Comparison of ENCODE assay signal across 10 mouse cellular contexts in genomic region chr17:27120561-27121024, GRCm38 (mm10). TPM values are rescaled to one million over a fixed set of nuclear protein-coding genes. Genes with fewer than 3 reads are reported as not detected.
DNase-seq lines count a peak whose midpoint lies in the region; ATAC-seq and TF ChIP-seq lines count a peak whose summit lies in the region.
"Had no signal": no experiment of that assay in that cellular context is flagged by ENCODE, and none has a peak within 500 bp of the region (broad histone marks: within the 10 kb centered on the region; RNA-seq: fewer than 3 reads in every experiment).

No protein-coding gene starts in this region.

- H3K4me1 ChIP-seq in hindbrain, embryonic 14.5 days (replicated peaks; ENCODE audit: control insufficient read depth, insufficient read depth, low read length) = peaks cover 14% of the 10 kb centered on the region
- H3K4me1 ChIP-seq in stomach, postnatal 0 days (replicated peaks; ENCODE audit: control insufficient read depth, insufficient read depth) = 0 out of 2 replicates have a peak, but pooled peaks cover 2% of the 10 kb centered on the region

- H3K27ac ChIP-seq in hindbrain, embryonic 14.5 days = no peak overlapping the region
- no peak overlapping the region for H3K27ac ChIP-seq in stomach, postnatal 0 days (replicated peaks)

- no peak for TF ChIP-seq POLR2A in myocyte (IDR thresholded peaks at IDR 0.05; ENCODE audit: insufficient read length, low read depth)

- no peak overlapping the region for H3K4me3 ChIP-seq in hindbrain, embryonic 14.5 days (replicated peaks; ENCODE audit: low read length)
- H3K4me3 ChIP-seq in myocyte = no peak overlapping the region
- H3K4me3 ChIP-seq in stomach, postnatal 0 days (ENCODE audit: low read depth, low read length) = no peak overlapping the region
- H3K4me3 ChIP-seq: liver, embryonic 13.5 days had no signal

- peaks cover 26% of the 10 kb centered on the region for H3K36me3 ChIP-seq in hindbrain, embryonic 14.5 days (replicated peaks; ENCODE audit: control insufficient read depth, insufficient read depth)
- peaks cover 24% of the 10 kb centered on the region for H3K36me3 ChIP-seq in myocyte (ENCODE audit: control insufficient read depth, insufficient read depth)
- H3K36me3 ChIP-seq in stomach, postnatal 0 days (ENCODE audit: control insufficient read depth, insufficient read depth, low read length) = peaks cover 23% of the 10 kb centered on the region

- 0 out of 2 replicates have a peak overlapping the region, but pooled peaks have one; percentile 3 for H3K9ac ChIP-seq in hindbrain, embryonic 14.5 days
- no peak overlapping the region; the same call in 1 of the 2 replicates for H3K9ac ChIP-seq in stomach, postnatal 0 days (ENCODE audit: low read length)
- H3K9ac ChIP-seq: liver, embryonic 13.5 days had no signal

- no peak overlapping the region for H3ac ChIP-seq in myocyte (ENCODE audit: control insufficient read depth, insufficient read length)

- peak; percentile 80 for TF ChIP-seq CTCF in stomach, postnatal 0 days (IDR thresholded peaks at IDR 0.05; ENCODE audit: low read depth)

- 4% methylated on average over 18 of the region's 18 CpGs for WGBS in hindbrain, embryonic 14.5 days
- WGBS in stomach, postnatal 0 days = 27% methylated on average over 17 of the region's 18 CpGs

- H3K79me2 ChIP-seq in myocyte (ENCODE audit: control insufficient read depth, insufficient read depth) = peaks cover 4% of the 10 kb centered on the region

- intact Hi-C loops in left cerebral cortex, postnatal 36 days (cut with DNase I) = loop anchor here (10.0 kb wide), 1 partner anchor 186 kb away; the partner anchor contains the start of genes Cuta and Phf1

- TF ChIP-seq EP300 in stomach, postnatal 0 days (optimal IDR thresholded peaks at IDR 0.05) = no peak

- H3K4me2 ChIP-seq in hindbrain, embryonic 14.5 days (replicated peaks) = peak overlapping the region; percentile 22; the same call in 1 of the 2 replicates
- no peak overlapping the region for H3K4me2 ChIP-seq in myocyte (ENCODE audit: low read depth)
- no peak overlapping the region; the same call in 1 of the 2 replicates for H3K4me2 ChIP-seq in stomach, postnatal 0 days (replicated peaks; ENCODE audit: low read depth)
- H3K4me2 ChIP-seq: liver, embryonic 13.5 days had no signal

- H3K27me3 ChIP-seq in hindbrain, embryonic 14.5 days (ENCODE audit: control insufficient read depth, insufficient read depth, low read length) = 0 out of 2 replicates have a peak, but pooled peaks cover 4% of the 10 kb centered on the region
- H3K27me3 ChIP-seq in myocyte (ENCODE audit: control insufficient read depth, insufficient read depth, insufficient read length) = no peaks in the 10 kb centered on the region
- no peaks in the 10 kb centered on the region for H3K27me3 ChIP-seq in stomach, postnatal 0 days (ENCODE audit: control insufficient read depth, insufficient read depth, low read length)
- H3K27me3 ChIP-seq: liver, embryonic 13.5 days; Patski had no signal

- peak; percentile 36; the same call in 1 of the 2 replicates for ATAC-seq in frontal cortex, adult (ENCODE audit: low TSS enrichment)
- ATAC-seq in hindbrain, embryonic 14.5 days (ENCODE audit: low FRiP score) = no peak; the same call in 1 of the 2 replicates
- no peak; the same call in 1 of the 2 replicates for ATAC-seq in stomach, postnatal 0 days (ENCODE audit: low FRiP score, low TSS enrichment)
- ATAC-seq: Patski had no signal

- H3K9me3 ChIP-seq in hindbrain, embryonic 14.5 days (ENCODE audit: control insufficient read depth, low read length) = no peaks in the 10 kb centered on the region
- no peaks in the 10 kb centered on the region for H3K9me3 ChIP-seq in stomach, postnatal 0 days (ENCODE audit: control insufficient read depth, low read length)
- H3K9me3 ChIP-seq: liver, embryonic 13.5 days had no signal

- DNase-seq in layer of hippocampus, adult 11-12 months (ENCODE audit: low spot score) = peak; percentile 77
- DNase-seq in layer of hippocampus, adult 9-10 months (ENCODE audit: low spot score) = no peak
- peak; percentile 98 for DNase-seq in cerebellum, adult 9-10 months
- peak; percentile 67 for DNase-seq in hindbrain, embryonic 14.5 days (ENCODE audit: low spot score)
- peak; percentile 60 to 69 for DNase-seq in left cerebral cortex, postnatal 36 days (ENCODE audit: low spot score in 2 of 2)
- DNase-seq in stomach, postnatal 0 days (ENCODE audit: low spot score) = peak; percentile 63
- DNase-seq: liver, embryonic 13.5 days had no signal

TF ChIP-seq in myocyte, 11 proteins besides CTCF, POLR2A, EP300 and RAD21:
- TF ChIP-seq TCF3 (IDR thresholded peaks at IDR 0.05; ENCODE audit: insufficient read length, low read depth) (no peak), CEBPB (IDR thresholded peaks at IDR 0.05; ENCODE audit: insufficient read depth, poor library complexity, severe bottlenecking) (no peak), TCF12 (IDR thresholded peaks at IDR 0.05; ENCODE audit: insufficient read depth, poor library complexity, severe bottlenecking) (no peak), REST (IDR thresholded peaks at IDR 0.05; ENCODE audit: insufficient read depth, insufficient read length) (no peak), MYOD1 (IDR thresholded peaks at IDR 0.05; ENCODE audit: control insufficient read depth in 1 of 3, insufficient read length in 2 of 3, low read depth in 2 of 3) (no peak), MYOG (IDR thresholded peaks at IDR 0.05; ENCODE audit: control insufficient read depth in 1 of 3, insufficient read depth in 1 of 3, insufficient read length in 2 of 3, low read depth in 2 of 3) (peak in 1 of 3 experiments; percentile 17), MAX (IDR thresholded peaks at IDR 0.05; ENCODE audit: low read depth) (no peak), USF1 (IDR thresholded peaks at IDR 0.05; ENCODE audit: low read depth) (no peak), POLR2AphosphoS2 (IDR thresholded peaks at IDR 0.05; ENCODE audit: insufficient read length, low read depth) (peak; percentile 54), E2F4 (IDR thresholded peaks at IDR 0.05; ENCODE audit: insufficient read depth) (no peak), SRF (IDR thresholded peaks at IDR 0.05; ENCODE audit: control insufficient read depth, insufficient read length, low read depth) (no peak)

RNA-seq across cellular contexts. Expression of gene Uqcc2, which starts 13.1 kb away (rescaled TPM):
- 359 and 406 TPM in 2 replicates for polyA plus RNA-seq in hindbrain, embryonic 14.5 days (2014; fragmentation: Nextera tagmentation; extraction: Ambion mirVana)
- 100 to 1,000 TPM; 230 to 254 TPM for total RNA-seq in left cerebral cortex, postnatal 36 days (2021)
- polyA plus RNA-seq in myocyte (2012; fragmentation: generic; extraction: Trizol) = 740 TPM
- 234 and 250 TPM in 2 replicates for polyA plus RNA-seq in stomach, postnatal 0 days (2015; fragmentation: Nextera tagmentation; extraction: Ambion mirVana)

RNA-seq across cellular contexts. Expression of gene Ip6k3, which starts 47.0 kb away (rescaled TPM):
- polyA plus RNA-seq in hindbrain, embryonic 14.5 days (2014; fragmentation: Nextera tagmentation; extraction: Ambion mirVana) = 0.60 and 0.80 TPM in 2 replicates
- total RNA-seq in left cerebral cortex, postnatal 36 days (2021) = under 1 TPM; 0.23 to 0.81 TPM
- 29.7 TPM for polyA plus RNA-seq in myocyte (2012; fragmentation: generic; extraction: Trizol)
- 0.13 and 0.16 TPM in 2 replicates for polyA plus RNA-seq in stomach, postnatal 0 days (2015; fragmentation: Nextera tagmentation; extraction: Ambion mirVana)

Comparison
In these comparisons a context has a peak if more than half of its experiments do, and no peak if none do; other contexts are left out.
1. RNA of gene Ip6k3, which starts 47.0 kb away (polyA plus RNA-seq): 29.7 TPM in myocyte (single experiment); 0.60 to 0.80 TPM in hindbrain, embryonic 14.5 days and 0.13 to 0.16 TPM in stomach, postnatal 0 days; every median in the first group is over 10 times any median in the second.